Comparison of ENCODE assay signal across 14 mouse cellular contexts in the genomic region with DNA sequence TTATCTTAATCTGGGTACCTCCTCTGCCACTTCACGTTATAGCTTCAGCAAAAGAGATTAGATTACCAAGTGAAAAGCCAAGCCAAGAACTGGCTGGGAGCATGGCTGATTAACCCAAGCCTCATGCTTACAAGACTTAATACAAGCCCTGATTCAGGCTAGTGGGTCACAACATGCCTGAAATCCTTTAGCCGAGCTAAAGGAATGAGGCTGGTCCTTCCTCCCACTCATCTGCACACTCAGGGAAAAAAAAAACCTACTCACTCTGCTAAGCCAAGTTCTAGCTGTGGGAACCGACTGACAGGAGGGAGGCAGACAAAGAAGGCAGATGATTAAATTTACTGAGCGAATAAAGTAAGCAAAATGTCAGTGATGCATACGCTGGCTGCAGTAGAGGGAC.
A peak's percentile ranks its signal among the peaks of the same experiment; 100 is the strongest.
DNase-seq lines count a peak whose midpoint lies in the region; ATAC-seq and TF ChIP-seq lines count a peak whose summit lies in the region.
"Had no signal": no experiment of that assay in that cellular context is flagged by ENCODE, and none has a peak within 500 bp of the region (broad histone marks: within the 10 kb centered on the region; RNA-seq: fewer than 3 reads in every experiment).

No protein-coding gene starts in this region.

- TF ChIP-seq CTCF in Patski (IDR thresholded peaks at IDR 0.05) = no peak

- POLR2A ChIA-PET in Patski (lab: Charles Lee) = interaction anchor here (0.6 kb wide), 1 partner anchor 11 kb away, joined by 6 read pairs; no protein-coding TSS in a partner anchor

- H3K4me3 ChIP-seq in heart, embryonic 11.5 days (ENCODE audit: low read depth, low read length) = no peak overlapping the region
- H3K4me3 ChIP-seq in liver, embryonic 15.5 days (replicated peaks) = no peak overlapping the region
- no peak overlapping the region for H3K4me3 ChIP-seq in liver, embryonic 11.5 days (ENCODE audit: low read depth, low read length)
- no peak overlapping the region for H3K4me3 ChIP-seq in midbrain, embryonic 15.5 days
- H3K4me3 ChIP-seq: erythroblast, embryonic 14.5 days; midbrain, embryonic 12.5 days had no signal

- no peak overlapping the region for H3K9ac ChIP-seq in heart, embryonic 11.5 days (ENCODE audit: low read depth, low read length)
- H3K9ac ChIP-seq in liver, embryonic 15.5 days = no peak overlapping the region
- H3K9ac ChIP-seq in liver, embryonic 11.5 days (ENCODE audit: low read depth, low read length) = no peak overlapping the region
- no peak overlapping the region for H3K9ac ChIP-seq in midbrain, embryonic 15.5 days
- H3K9ac ChIP-seq: midbrain, embryonic 12.5 days had no signal

- in situ Hi-C loops in Patski (cut with MboI; ENCODE audit: low pct_unique_long_range_greater_than_20kb) = no loop called here

- H3K4me2 ChIP-seq in heart, embryonic 11.5 days = no peak overlapping the region
- no peak overlapping the region for H3K4me2 ChIP-seq in liver, embryonic 15.5 days
- no peak overlapping the region for H3K4me2 ChIP-seq in liver, embryonic 11.5 days
- no peak overlapping the region for H3K4me2 ChIP-seq in midbrain, embryonic 15.5 days
- H3K4me2 ChIP-seq: midbrain, embryonic 12.5 days had no signal

- H3K36me3 ChIP-seq in heart, embryonic 11.5 days (ENCODE audit: control insufficient read depth, insufficient read depth, low read length) = no peaks in the 10 kb centered on the region
- no peaks in the 10 kb centered on the region for H3K36me3 ChIP-seq in liver, embryonic 15.5 days (replicated peaks)
- H3K36me3 ChIP-seq in liver, embryonic 11.5 days (ENCODE audit: control insufficient read depth, insufficient read depth, low read length) = no peaks in the 10 kb centered on the region
- H3K36me3 ChIP-seq in midbrain, embryonic 15.5 days (replicated peaks) = no peaks in the 10 kb centered on the region
- H3K36me3 ChIP-seq: midbrain, embryonic 12.5 days had no signal

- H3K9me3 ChIP-seq in heart, embryonic 11.5 days (replicated peaks; ENCODE audit: control insufficient read depth, low read length) = no peaks in the 10 kb centered on the region
- no peaks in the 10 kb centered on the region for H3K9me3 ChIP-seq in liver, embryonic 15.5 days (replicated peaks)
- H3K9me3 ChIP-seq in liver, embryonic 11.5 days (ENCODE audit: control insufficient read depth, low read length) = no peaks in the 10 kb centered on the region
- no peaks in the 10 kb centered on the region for H3K9me3 ChIP-seq in midbrain, embryonic 15.5 days
- H3K9me3 ChIP-seq: midbrain, embryonic 12.5 days had no signal

- H3K27me3 ChIP-seq in heart, embryonic 11.5 days (ENCODE audit: control insufficient read depth, insufficient read depth, low read length) = no peaks in the 10 kb centered on the region
- no peaks in the 10 kb centered on the region for H3K27me3 ChIP-seq in liver, embryonic 15.5 days
- no peaks in the 10 kb centered on the region for H3K27me3 ChIP-seq in liver, embryonic 11.5 days (replicated peaks; ENCODE audit: control insufficient read depth, insufficient read depth, low read length)
- H3K27me3 ChIP-seq in Patski = no peaks in the 10 kb centered on the region
- H3K27me3 ChIP-seq in midbrain, embryonic 15.5 days (replicated peaks) = no peaks in the 10 kb centered on the region
- H3K27me3 ChIP-seq: CH12.LX; midbrain, embryonic 12.5 days had no signal

- no peak for DNase-seq in heart, postnatal 25 days (ENCODE audit: low spot score)
- no peak for DNase-seq in liver, embryonic 11.5 days (ENCODE audit: low spot score)
- DNase-seq in Patski (ENCODE audit: low read depth, low spot score) (peak; percentile 48), MN1 (ENCODE audit: low spot score) (no peak)
- DNase-seq in adrenal gland, postnatal 36 days = no peak
- DNase-seq: cerebellum, adult 2 months; right cerebral cortex, postnatal 25 days; thymus, postnatal 25 days had no signal

- intact Hi-C loops in heart, postnatal 25 days (cut with DNase I) = no loop called here

- WGBS in heart, embryonic 11.5 days (ENCODE audit: insufficient replicate concordance) = 49% methylated on average over 5 of the region's 5 CpGs
- 55% methylated on average over 5 of the region's 5 CpGs for WGBS in liver, embryonic 15.5 days (ENCODE audit: insufficient replicate concordance)
- 58% methylated on average over 5 of the region's 5 CpGs for WGBS in liver, embryonic 11.5 days
- 30% methylated on average over 5 of the region's 5 CpGs for WGBS in midbrain, embryonic 15.5 days

- CTCF ChIA-PET in Patski (lab: Charles Lee) = interaction anchor here (1.1 to 1.3 kb wide), 2 partner anchors 14 to 52 kb away, joined by 3 read pairs; no protein-coding TSS in a partner anchor

- peaks cover 67% of the 10 kb centered on the region for H3K4me1 ChIP-seq in heart, embryonic 11.5 days (ENCODE audit: control insufficient read depth, insufficient read depth, low read length)
- H3K4me1 ChIP-seq in liver, embryonic 15.5 days (replicated peaks) = peaks cover 20% of the 10 kb centered on the region
- peaks cover 27% of the 10 kb centered on the region for H3K4me1 ChIP-seq in liver, embryonic 11.5 days (replicated peaks; ENCODE audit: control insufficient read depth, insufficient read depth, low read length)
- peaks cover 11% of the 10 kb centered on the region for H3K4me1 ChIP-seq in midbrain, embryonic 15.5 days

- H3K27ac ChIP-seq in heart, embryonic 11.5 days (ENCODE audit: low read depth, low read length) = peak overlapping the region; percentile 64
- peak overlapping the region; percentile 55 for H3K27ac ChIP-seq in liver, embryonic 15.5 days (replicated peaks)
- H3K27ac ChIP-seq in liver, embryonic 11.5 days (ENCODE audit: low read depth, low read length) = no peak overlapping the region
- H3K27ac ChIP-seq in midbrain, embryonic 15.5 days = 0 out of 2 replicates have a peak overlapping the region, but pooled peaks have one; percentile 8
- H3K27ac ChIP-seq: midbrain, embryonic 12.5 days had no signal

- no peak for ATAC-seq in heart, embryonic 11.5 days (replicated peaks; ENCODE audit: insufficient number of reproducible peaks, low FRiP score, low TSS enrichment)
- ATAC-seq in liver, embryonic 15.5 days (ENCODE audit: insufficient read depth) = no peak
- no peak for ATAC-seq in liver, embryonic 11.5 days (replicated peaks; ENCODE audit: low FRiP score)
- ATAC-seq in Patski = peak; percentile 62
- ATAC-seq in midbrain, embryonic 15.5 days (replicated peaks) = no peak
